Mouse (Mus musculus): ENCODE measurements around the gene Rgs21. TPM values are rescaled to one million over a fixed set of nuclear protein-coding genes. Genes with fewer than 3 reads are reported as not detected.

The Rgs21 gene
- not detected in 2 replicates for polyA plus RNA-seq (2014; fragmentation: Nextera tagmentation; extraction: Ambion mirVana)

DNA sequence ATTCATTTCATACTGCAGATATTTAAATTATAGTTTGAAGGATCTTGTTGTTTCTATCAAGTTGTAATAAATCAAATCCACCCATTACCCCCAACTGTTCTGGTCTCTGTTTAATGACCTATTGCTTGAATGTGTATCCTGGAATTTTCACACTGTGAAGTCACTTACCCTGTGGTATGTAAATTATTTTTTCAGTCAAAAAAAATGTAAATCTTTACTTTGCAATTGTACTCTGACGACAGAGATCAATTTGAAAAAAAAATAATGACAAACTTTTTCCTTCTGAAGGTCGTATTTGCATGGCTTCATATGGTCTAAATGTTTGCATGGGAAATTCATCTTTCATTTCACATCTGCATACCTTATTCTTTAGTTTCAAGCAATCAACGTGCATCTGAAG, at the start of gene Rgs21:
Gene Rgs21 (minus strand): TSS at position 101 of the 400 bp plus-strand sequence.
- no peak within 1 kb of the TSS for H3K4me3 ChIP-seq (ENCODE audit: low read depth, low read length)
- H3K9me3 ChIP-seq (ENCODE audit: low read depth, low read length): no peaks in the 10 kb centered on the region

DNA sequence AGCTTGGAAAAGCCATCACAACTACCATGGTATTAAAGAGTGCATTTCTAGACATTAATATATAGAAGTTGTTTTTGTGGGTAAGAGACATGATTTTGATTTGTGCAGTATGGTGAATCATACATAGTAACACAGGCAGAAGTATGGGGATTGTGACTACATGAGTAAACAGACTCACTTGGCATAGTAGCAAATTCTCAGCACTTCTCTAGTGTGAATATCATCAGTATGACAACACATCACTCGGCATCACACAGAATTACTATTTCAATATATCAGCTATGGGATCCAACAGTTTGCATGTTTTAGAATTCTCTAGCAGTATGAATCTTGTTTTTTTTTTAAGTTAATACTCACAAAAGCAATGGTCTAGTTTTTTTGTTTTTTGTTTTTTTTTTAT, 36.6 kb upstream of the Rgs21 start:
- H3K4me2 ChIP-seq: no peak overlapping the region
- no peak for ATAC-seq (ENCODE audit: insufficient read depth)
- TF ChIP-seq CTCF (IDR thresholded peaks at IDR 0.05; ENCODE audit: low read depth): no peak

More for the DNA sequence above, at the start of gene Rgs21:
- WGBS: 53% methylated on average over 3 of the region's 3 CpGs
- Histone ChIP-seq H3K4me1 (ENCODE audit: insufficient read depth) (no peaks in the 10 kb centered on the region), H3K27ac (ENCODE audit: low read depth) (no peak within 1 kb of the TSS), H3K9ac (no peak within 1 kb of the TSS), H3K27me3 (ENCODE audit: insufficient read depth, low read length) (no peaks in the 10 kb centered on the region), H3K4me2 (no peak within 1 kb of the TSS), H3K36me3 (ENCODE audit: insufficient read depth) (no peaks in the 10 kb centered on the region)
- ATAC-seq (ENCODE audit: insufficient read depth): no peak
- TF ChIP-seq CTCF (IDR thresholded peaks at IDR 0.05; ENCODE audit: low read depth): no peak
- no peak for DNase-seq

DNA sequence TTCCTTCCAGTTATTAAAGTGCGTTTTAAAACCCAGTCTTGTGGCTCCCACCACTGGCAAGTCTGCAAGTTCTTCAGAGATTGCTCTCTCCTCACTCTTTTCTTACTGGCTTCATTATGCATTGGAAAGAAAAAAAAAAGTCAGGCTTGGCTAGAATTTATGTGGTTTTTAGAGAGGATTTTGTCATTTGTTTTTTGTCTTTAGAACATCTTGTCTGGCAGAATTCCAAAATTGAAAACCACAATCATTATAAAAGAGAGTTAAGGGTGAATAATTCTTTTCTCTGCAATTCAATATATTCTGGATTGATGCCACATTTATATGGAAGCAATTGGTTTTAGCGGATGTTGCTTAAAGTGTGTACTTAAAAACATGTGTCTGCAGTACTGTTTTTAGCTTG, 35.5 kb upstream of the Rgs21 start:
- Histone ChIP-seq H3K4me1 (ENCODE audit: insufficient read depth) (no peaks in the 10 kb centered on the region), H3K4me3 (ENCODE audit: low read depth, low read length) (no peak overlapping the region), H3K36me3 (ENCODE audit: insufficient read depth) (no peaks in the 10 kb centered on the region), H3K9ac (no peak overlapping the region), H3K4me2 (no peak overlapping the region), H3K27me3 (ENCODE audit: insufficient read depth, low read length) (no peaks in the 10 kb centered on the region), H3K27ac (ENCODE audit: low read depth) (no peak overlapping the region), H3K9me3 (ENCODE audit: low read depth, low read length) (no peaks in the 10 kb centered on the region)
- WGBS: 48% methylated on average over 2 of the region's 2 CpGs
- no peak for TF ChIP-seq CTCF (IDR thresholded peaks at IDR 0.05; ENCODE audit: low read depth)
- ATAC-seq (ENCODE audit: insufficient read depth) (no peak), DNase-seq (peak; percentile 31)

More for the DNA sequence above, 36.6 kb upstream of the Rgs21 start:
- DNase-seq: no peak
- Histone ChIP-seq H3K4me3 (ENCODE audit: low read depth, low read length) (no peak overlapping the region), H3K9me3 (ENCODE audit: low read depth, low read length) (no peaks in the 10 kb centered on the region), H3K9ac (no peak overlapping the region), H3K27me3 (ENCODE audit: insufficient read depth, low read length) (no peaks in the 10 kb centered on the region), H3K27ac (ENCODE audit: low read depth) (no peak overlapping the region), H3K36me3 (ENCODE audit: insufficient read depth) (no peaks in the 10 kb centered on the region), H3K4me1 (ENCODE audit: insufficient read depth) (no peaks in the 10 kb centered on the region)
- WGBS: 91% methylated on average over 1 of the region's 1 CpGs

DNA sequence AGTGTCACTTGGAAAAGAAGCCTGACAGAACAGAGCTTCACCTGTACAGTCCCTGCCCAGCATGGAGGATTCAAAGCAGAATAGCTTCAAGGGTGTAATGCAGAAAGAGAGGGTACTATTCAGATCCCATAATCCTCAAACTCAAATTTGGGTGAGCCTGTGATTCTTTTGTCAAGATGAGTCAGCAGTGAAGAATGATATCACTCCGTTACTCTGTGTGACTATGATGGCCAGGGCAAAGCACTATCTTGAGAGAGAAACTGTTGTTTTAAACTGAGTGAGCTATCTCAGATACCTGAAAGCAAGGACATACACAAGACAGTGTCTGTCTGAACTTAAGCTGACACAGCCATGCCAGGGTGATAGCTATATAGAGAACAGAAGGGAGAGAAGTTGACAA, 11.9 kb upstream of the Rgs21 start:
- no peak for DNase-seq
- no peak for ATAC-seq (ENCODE audit: insufficient read depth)
- Histone ChIP-seq H3K27ac (ENCODE audit: low read depth) (no peak overlapping the region), H3K4me1 (ENCODE audit: insufficient read depth) (no peaks in the 10 kb centered on the region), H3K9ac (no peak overlapping the region), H3K36me3 (ENCODE audit: insufficient read depth) (no peaks in the 10 kb centered on the region), H3K27me3 (ENCODE audit: insufficient read depth, low read length) (no peaks in the 10 kb centered on the region), H3K9me3 (ENCODE audit: low read depth, low read length) (no peaks in the 10 kb centered on the region), H3K4me2 (no peak overlapping the region), H3K4me3 (ENCODE audit: low read depth, low read length) (no peak overlapping the region)
- WGBS: 55% methylated on average over 1 of the region's 1 CpGs
- no peak for TF ChIP-seq CTCF (IDR thresholded peaks at IDR 0.05; ENCODE audit: low read depth)

DNA sequence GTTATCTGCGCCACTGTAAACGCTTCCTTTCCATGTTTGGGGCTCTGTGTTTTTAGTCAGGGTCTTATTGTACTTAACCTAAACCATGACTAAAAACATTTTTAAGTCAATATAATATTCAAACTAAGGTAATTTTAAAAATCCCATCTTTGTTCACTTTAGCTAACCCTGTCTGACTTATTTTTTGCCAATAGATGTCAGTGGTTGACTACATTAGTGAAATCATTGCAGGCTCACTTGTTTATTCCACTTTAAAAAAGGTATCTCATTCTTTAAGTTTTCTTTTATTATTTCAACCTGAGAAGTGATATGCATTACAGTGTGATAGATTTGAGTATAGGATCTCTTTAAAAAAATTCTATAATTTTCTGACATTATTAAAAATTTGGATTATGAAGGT, 5.5 kb upstream of the Rgs21 start:
- no peak for ATAC-seq (ENCODE audit: insufficient read depth)
- H3K27ac ChIP-seq (ENCODE audit: low read depth): no peak overlapping the region
- H3K27me3 ChIP-seq (ENCODE audit: insufficient read depth, low read length): no peaks in the 10 kb centered on the region
- 88% methylated on average over 2 of the region's 2 CpGs for WGBS
- no peak overlapping the region for H3K9ac ChIP-seq
- H3K4me3 ChIP-seq (ENCODE audit: low read depth, low read length): no peak overlapping the region
- no peaks in the 10 kb centered on the region for H3K9me3 ChIP-seq (ENCODE audit: low read depth, low read length)
- no peak overlapping the region for H3K4me2 ChIP-seq
- H3K36me3 ChIP-seq (ENCODE audit: insufficient read depth): no peaks in the 10 kb centered on the region
- H3K4me1 ChIP-seq (ENCODE audit: insufficient read depth): no peaks in the 10 kb centered on the region
- DNase-seq: peak; percentile 10
- TF ChIP-seq CTCF (IDR thresholded peaks at IDR 0.05; ENCODE audit: low read depth): no peak

DNA sequence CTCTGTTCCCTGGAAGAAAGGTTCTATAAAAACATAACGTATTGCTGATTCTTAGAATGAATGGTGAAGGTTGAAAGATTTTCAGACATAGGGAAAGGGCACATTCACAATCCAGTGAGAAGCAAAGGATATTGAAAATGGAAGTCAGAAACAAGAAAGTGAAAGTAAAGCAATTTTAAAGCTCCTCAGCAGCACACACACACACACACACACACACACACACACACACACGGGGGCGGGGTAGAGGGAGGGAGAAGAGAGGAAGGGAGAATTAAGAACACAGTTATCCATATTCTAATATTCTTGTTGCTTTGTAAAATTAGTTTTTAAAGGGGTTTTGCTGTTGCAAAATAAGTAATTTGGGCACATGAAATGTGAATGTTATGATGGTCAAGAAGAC, 2.4 kb upstream of the Rgs21 start:
- Histone ChIP-seq H3K4me1 (ENCODE audit: insufficient read depth) (no peaks in the 10 kb centered on the region), H3K9me3 (ENCODE audit: low read depth, low read length) (no peaks in the 10 kb centered on the region), H3K4me3 (ENCODE audit: low read depth, low read length) (no peak overlapping the region), H3K4me2 (no peak overlapping the region), H3K27me3 (ENCODE audit: insufficient read depth, low read length) (no peaks in the 10 kb centered on the region), H3K27ac (ENCODE audit: low read depth) (no peak overlapping the region), H3K36me3 (ENCODE audit: insufficient read depth) (no peaks in the 10 kb centered on the region), H3K9ac (no peak overlapping the region)
- ATAC-seq (ENCODE audit: insufficient read depth) (no peak), DNase-seq (no peak)
- TF ChIP-seq CTCF (IDR thresholded peaks at IDR 0.05; ENCODE audit: low read depth): no peak
- WGBS: 83% methylated on average over 2 of the region's 3 CpGs

DNA sequence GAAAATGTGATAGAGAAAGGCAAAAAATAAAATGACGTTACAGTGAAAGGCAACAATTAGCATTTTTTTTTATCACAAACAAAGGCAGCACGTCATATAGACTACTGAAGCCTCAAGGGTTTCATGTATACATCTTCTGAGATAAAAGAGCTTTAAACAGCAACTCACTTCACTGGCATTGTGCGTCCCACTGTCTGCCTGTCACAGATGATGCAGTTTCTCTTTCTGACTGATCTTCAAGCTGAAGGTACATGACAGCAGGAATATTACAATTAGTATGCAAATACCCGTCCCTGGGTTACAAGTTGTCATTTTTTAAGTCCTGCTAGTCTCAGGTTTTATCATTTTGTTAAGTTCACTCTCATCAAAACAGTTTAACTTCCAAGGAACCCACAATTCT, 22.3 kb downstream of the Rgs21 start:
- Histone ChIP-seq H3K9me3 (ENCODE audit: low read depth, low read length) (no peaks in the 10 kb centered on the region), H3K27ac (ENCODE audit: low read depth) (no peak overlapping the region), H3K36me3 (ENCODE audit: insufficient read depth) (no peaks in the 10 kb centered on the region), H3K4me2 (no peak overlapping the region), H3K4me1 (ENCODE audit: insufficient read depth) (peaks cover 2% of the 10 kb centered on the region; the same call in 1 of the 2 replicates), H3K4me3 (ENCODE audit: low read depth, low read length) (no peak overlapping the region), H3K27me3 (ENCODE audit: insufficient read depth, low read length) (no peaks in the 10 kb centered on the region), H3K9ac (no peak overlapping the region)
- 0 out of 2 replicates have a peak, but pooled peaks have one; percentile 20 for ATAC-seq (ENCODE audit: insufficient read depth)
- 51% methylated on average over 4 of the region's 4 CpGs for WGBS
- no peak for TF ChIP-seq CTCF (IDR thresholded peaks at IDR 0.05; ENCODE audit: low read depth)
- DNase-seq: peak; percentile 6

DNA sequence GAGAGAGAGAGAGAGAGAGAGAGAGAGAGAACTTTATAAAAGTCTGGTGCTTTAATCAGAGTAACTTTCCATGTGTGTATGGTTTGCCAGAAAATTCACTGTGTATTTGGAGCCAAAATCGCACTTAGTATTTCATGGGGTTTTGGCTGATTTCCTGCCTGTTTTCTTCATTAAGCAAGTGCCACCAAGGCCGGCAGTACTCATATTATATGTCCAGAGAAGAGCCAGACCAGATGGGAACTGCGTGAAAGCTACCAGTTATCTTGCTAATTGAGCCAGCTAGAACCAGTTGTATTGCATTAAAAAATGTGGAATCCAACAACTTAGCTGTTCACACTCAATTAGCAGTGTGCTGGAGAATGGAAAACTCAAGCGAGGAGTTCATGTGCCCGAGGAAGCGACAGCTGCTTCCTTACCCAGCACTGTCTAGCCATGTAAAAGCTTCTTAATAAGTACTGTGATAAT, 22.9 kb downstream of the Rgs21 start:
- H3K4me2 ChIP-seq: no peak overlapping the region
- WGBS: 56% methylated on average over 6 of the region's 6 CpGs

More for the DNA sequence above, 22.9 kb downstream of the Rgs21 start:
- H3K9ac ChIP-seq: no peak overlapping the region
- no peak overlapping the region for H3K4me3 ChIP-seq (ENCODE audit: low read depth, low read length)
- no peaks in the 10 kb centered on the region for H3K36me3 ChIP-seq (ENCODE audit: insufficient read depth)
- H3K4me1 ChIP-seq (ENCODE audit: insufficient read depth): peaks cover 2% of the 10 kb centered on the region; the same call in 1 of the 2 replicates
- H3K9me3 ChIP-seq (ENCODE audit: low read depth, low read length): no peaks in the 10 kb centered on the region
- ATAC-seq (ENCODE audit: insufficient read depth): peak; percentile 87
- no peaks in the 10 kb centered on the region for H3K27me3 ChIP-seq (ENCODE audit: insufficient read depth, low read length)
- no peak overlapping the region for H3K27ac ChIP-seq (ENCODE audit: low read depth)
- no peak for TF ChIP-seq CTCF (IDR thresholded peaks at IDR 0.05; ENCODE audit: low read depth)
- DNase-seq: peak; percentile 85
